Mouse (Mus musculus): Measurements from ENCODE around the gene Mageb4.
"Not testable (repeated sequence)": the region's sequence is repeated elsewhere in the genome, so short reads cannot be mapped to it uniquely, and the experiment has no call there.

The Mageb4 gene

GRCm38 (mm10) chrX:86304993-86305392 is at the start of gene Mageb4:
Gene Mageb4, minus strand, starts transcription at chrX:86305093.
- DNase-seq (ENCODE audit: low read depth) = not testable (repeated sequence)

GRCm38 (mm10) chrX:86284597-86284996 is 20.3 kb downstream of the Mageb4 start:
- DNase-seq (ENCODE audit: low read depth) = not testable (repeated sequence)

- DNase-seq (ENCODE audit: low read depth) = not testable (repeated sequence)
Measured at GRCm38 (mm10) chrX:86245950-86246349, 58.9 kb downstream of the Mageb4 start.

- no peak for DNase-seq (ENCODE audit: low read depth)
Measured at GRCm38 (mm10) chrX:86237246-86237645, 67.6 kb downstream of the Mageb4 start.
